Mouse (Mus musculus): ENCODE measurements around the gene Hist1h2bf. TPM values are rescaled to one million over a fixed set of nuclear protein-coding genes. Genes with fewer than 3 reads are reported as not detected.

Hist1h2bf gene
- polyA plus RNA-seq, 1 experiment from 2014 or later: 4.1 TPM

- H3K4me2 ChIP-seq (ENCODE audit: low read depth, low read length): peak overlapping the region; percentile 78
- peaks cover 21% of the 10 kb centered on the region for H3K4me1 ChIP-seq (ENCODE audit: control insufficient read depth, insufficient read depth, low read length)
- WGBS: under 1% methylated on average over 20 of the region's 20 CpGs
- ATAC-seq (ENCODE audit: low read depth): no peak
- peak overlapping the region; percentile 79 for H3K9ac ChIP-seq (ENCODE audit: low read depth, low read length)
- no peaks in the 10 kb centered on the region for H3K27me3 ChIP-seq (replicated peaks; ENCODE audit: control insufficient read depth, insufficient read depth, low read length)
- H3K9me3 ChIP-seq (ENCODE audit: control insufficient read depth, low read length): no peaks in the 10 kb centered on the region
- peak overlapping the region; percentile 99 for H3K27ac ChIP-seq (replicated peaks; ENCODE audit: low read depth, low read length)
- H3K4me3 ChIP-seq (ENCODE audit: low read depth, low read length): peak overlapping the region; percentile 56
- no peaks in the 10 kb centered on the region for H3K36me3 ChIP-seq (ENCODE audit: control insufficient read depth, insufficient read depth, low read length)
- DNase-seq (ENCODE audit: low spot score): peak; percentile 68
Observed at GRCm38 (mm10) chr13:23530181-23530900, 43.7 kb downstream of the Hist1h2bf start.

DNA sequence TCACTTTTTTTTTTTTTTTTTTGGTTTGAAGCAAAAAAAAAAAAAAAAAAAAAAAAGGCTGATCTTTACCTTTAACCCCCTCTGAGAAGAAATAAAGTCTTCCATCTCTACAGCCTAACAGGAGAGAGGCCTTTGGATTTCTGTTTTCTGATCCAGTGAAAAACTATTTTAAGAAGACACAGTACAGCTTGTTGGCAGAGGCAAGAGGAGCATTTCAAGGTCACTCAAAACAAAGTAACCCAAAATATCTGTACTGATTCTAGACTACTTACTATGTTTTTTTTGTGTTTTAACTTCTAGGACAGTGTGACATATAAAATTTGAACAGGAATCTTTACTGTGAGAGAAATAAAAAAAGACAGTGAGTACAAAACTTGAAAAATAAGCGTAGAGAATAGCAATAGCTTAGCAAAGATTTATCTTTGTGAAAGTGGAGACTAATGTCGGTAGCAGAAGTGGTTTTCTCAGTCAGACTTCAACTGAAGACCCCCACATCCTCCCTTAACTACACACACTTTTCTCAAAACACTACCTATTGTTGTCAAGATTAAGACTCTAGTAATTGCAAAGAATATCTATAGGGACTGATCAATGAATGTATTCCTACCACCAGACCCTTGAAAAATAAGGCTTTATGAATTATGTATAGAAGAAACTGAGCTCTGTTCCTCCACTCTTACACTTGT, 44.4 kb downstream of the Hist1h2bf start:
- peaks cover 21% of the 10 kb centered on the region for H3K4me1 ChIP-seq (ENCODE audit: control insufficient read depth, insufficient read depth, low read length)
- H3K36me3 ChIP-seq (ENCODE audit: control insufficient read depth, insufficient read depth, low read length): no peaks in the 10 kb centered on the region
- H3K4me3 ChIP-seq (ENCODE audit: low read depth, low read length): peak overlapping the region; percentile 56
- no peak for ATAC-seq (ENCODE audit: low read depth)
- no peaks in the 10 kb centered on the region for H3K27me3 ChIP-seq (replicated peaks; ENCODE audit: control insufficient read depth, insufficient read depth, low read length)
- no peak for DNase-seq (ENCODE audit: low spot score)
- H3K27ac ChIP-seq (replicated peaks; ENCODE audit: low read depth, low read length): peak overlapping the region; percentile 99
- H3K9me3 ChIP-seq (ENCODE audit: control insufficient read depth, low read length): no peaks in the 10 kb centered on the region
- H3K4me2 ChIP-seq (ENCODE audit: low read depth, low read length): peak overlapping the region; percentile 78
- 25% methylated on average over 2 of the region's 2 CpGs for WGBS
- H3K9ac ChIP-seq (ENCODE audit: low read depth, low read length): peak overlapping the region; percentile 79

DNA sequence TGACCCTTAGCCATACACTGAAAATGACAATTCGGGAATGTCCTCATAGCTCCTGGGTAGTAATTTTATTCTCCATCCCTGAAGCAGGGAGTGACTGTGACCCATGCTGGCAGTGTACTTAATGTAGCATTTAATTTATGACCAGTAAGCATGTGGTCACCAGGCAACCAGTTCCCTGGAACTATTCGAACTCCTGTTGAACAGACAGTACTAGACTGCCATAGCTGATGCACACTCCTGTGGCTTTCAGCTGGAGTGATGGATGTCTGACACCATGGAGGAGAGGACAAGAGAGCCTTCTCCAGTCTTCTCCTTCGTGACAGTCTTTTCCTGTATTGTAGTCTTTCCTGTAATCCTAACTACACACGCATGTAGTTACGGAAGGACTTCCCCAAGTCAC, 45.0 kb downstream of the Hist1h2bf start:
- no peak overlapping the region for H3K27ac ChIP-seq (replicated peaks; ENCODE audit: low read depth, low read length)
- WGBS: 75% methylated on average over 5 of the region's 5 CpGs
- ATAC-seq (ENCODE audit: low read depth) (no peak), DNase-seq (ENCODE audit: low spot score) (no peak)
- H3K4me3 ChIP-seq (ENCODE audit: low read depth, low read length): no peak overlapping the region
- H3K9me3 ChIP-seq (ENCODE audit: control insufficient read depth, low read length): no peaks in the 10 kb centered on the region
- 0 out of 2 replicates have a peak overlapping the region, but pooled peaks have one; percentile 2 for H3K9ac ChIP-seq (ENCODE audit: low read depth, low read length)
- H3K36me3 ChIP-seq (ENCODE audit: control insufficient read depth, insufficient read depth, low read length): no peaks in the 10 kb centered on the region
- H3K4me2 ChIP-seq (ENCODE audit: low read depth, low read length): peak overlapping the region; percentile 78
- no peaks in the 10 kb centered on the region for H3K27me3 ChIP-seq (replicated peaks; ENCODE audit: control insufficient read depth, insufficient read depth, low read length)
- H3K4me1 ChIP-seq (ENCODE audit: control insufficient read depth, insufficient read depth, low read length): peaks cover 21% of the 10 kb centered on the region

DNA sequence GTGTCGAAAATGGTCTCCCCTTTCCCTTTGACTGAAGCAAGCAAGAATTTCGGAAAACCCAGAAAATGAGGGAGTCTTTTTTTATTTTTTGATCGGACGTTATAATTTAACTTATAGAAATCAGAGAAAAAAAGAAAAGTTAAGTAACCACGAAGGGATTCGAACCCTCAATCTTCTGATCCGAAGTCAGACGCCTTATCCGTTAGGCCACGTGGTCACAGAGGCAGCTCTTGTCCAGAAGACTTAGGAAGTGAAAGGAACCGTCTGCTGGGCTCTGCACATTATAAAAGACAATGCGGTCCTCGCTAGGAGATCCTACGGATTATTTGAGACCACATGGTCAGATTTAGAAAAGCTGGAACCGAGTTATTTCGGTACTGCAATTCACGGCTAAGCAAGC, 47.7 kb downstream of the Hist1h2bf start:
- Histone ChIP-seq H3K27me3 (replicated peaks; ENCODE audit: control insufficient read depth, insufficient read depth, low read length) (no peaks in the 10 kb centered on the region), H3K27ac (replicated peaks; ENCODE audit: low read depth, low read length) (peak overlapping the region; percentile 66; the same call in 1 of the 2 replicates), H3K9me3 (ENCODE audit: control insufficient read depth, low read length) (no peaks in the 10 kb centered on the region), H3K9ac (ENCODE audit: low read depth, low read length) (peak overlapping the region; percentile 52), H3K4me3 (ENCODE audit: low read depth, low read length) (peak overlapping the region; percentile 41), H3K36me3 (ENCODE audit: control insufficient read depth, insufficient read depth, low read length) (no peaks in the 10 kb centered on the region), H3K4me1 (ENCODE audit: control insufficient read depth, insufficient read depth, low read length) (peaks cover 7% of the 10 kb centered on the region; the same call in 1 of the 2 replicates), H3K4me2 (ENCODE audit: low read depth, low read length) (peak overlapping the region; percentile 55)
- under 1% methylated on average over 17 of the region's 17 CpGs for WGBS
- DNase-seq (ENCODE audit: low spot score) (peak; percentile 94), ATAC-seq (ENCODE audit: low read depth) (peak; percentile 53; the same call in 1 of the 2 replicates)

- ATAC-seq (ENCODE audit: low read depth): no peak
- peak overlapping the region; percentile 38; the same call in 1 of the 2 replicates for H3K9ac ChIP-seq (ENCODE audit: low read depth, low read length)
- H3K27me3 ChIP-seq (replicated peaks; ENCODE audit: control insufficient read depth, insufficient read depth, low read length): no peaks in the 10 kb centered on the region
- WGBS: 2% methylated on average over 10 of the region's 10 CpGs
- DNase-seq (ENCODE audit: low spot score): no peak
- peak overlapping the region; percentile 41 for H3K4me3 ChIP-seq (ENCODE audit: low read depth, low read length)
- no peak overlapping the region for H3K27ac ChIP-seq (replicated peaks; ENCODE audit: low read depth, low read length)
- H3K9me3 ChIP-seq (ENCODE audit: control insufficient read depth, low read length): no peaks in the 10 kb centered on the region
- peaks cover 7% of the 10 kb centered on the region; the same call in 1 of the 2 replicates for H3K4me1 ChIP-seq (ENCODE audit: control insufficient read depth, insufficient read depth, low read length)
- no peaks in the 10 kb centered on the region for H3K36me3 ChIP-seq (ENCODE audit: control insufficient read depth, insufficient read depth, low read length)
- peak overlapping the region; percentile 55 for H3K4me2 ChIP-seq (ENCODE audit: low read depth, low read length)
Observed at GRCm38 (mm10) chr13:23525901-23526300, 48.1 kb downstream of the Hist1h2bf start.

- Histone ChIP-seq H3K4me1 (ENCODE audit: control insufficient read depth, insufficient read depth, low read length) (peaks cover 7% of the 10 kb centered on the region; the same call in 1 of the 2 replicates), H3K4me2 (ENCODE audit: low read depth, low read length) (no peak overlapping the region), H3K9ac (ENCODE audit: low read depth, low read length) (no peak overlapping the region), H3K27ac (replicated peaks; ENCODE audit: low read depth, low read length) (no peak overlapping the region), H3K36me3 (ENCODE audit: control insufficient read depth, insufficient read depth, low read length) (no peaks in the 10 kb centered on the region), H3K4me3 (ENCODE audit: low read depth, low read length) (no peak overlapping the region), H3K27me3 (replicated peaks; ENCODE audit: control insufficient read depth, insufficient read depth, low read length) (no peaks in the 10 kb centered on the region), H3K9me3 (ENCODE audit: control insufficient read depth, low read length) (no peaks in the 10 kb centered on the region)
- peak; percentile 86 for DNase-seq (ENCODE audit: low spot score)
- WGBS: 12% methylated on average over 5 of the region's 5 CpGs
- ATAC-seq (ENCODE audit: low read depth): no peak
Observed at GRCm38 (mm10) chr13:23524654-23525053, 49.3 kb downstream of the Hist1h2bf start.

- ATAC-seq (ENCODE audit: low read depth) (no peak), DNase-seq (ENCODE audit: low spot score) (no peak)
- H3K4me2 ChIP-seq (ENCODE audit: low read depth, low read length): no peak overlapping the region
- no peaks in the 10 kb centered on the region for H3K27me3 ChIP-seq (replicated peaks; ENCODE audit: control insufficient read depth, insufficient read depth, low read length)
- WGBS: 55% methylated on average over 5 of the region's 5 CpGs
- no peaks in the 10 kb centered on the region for H3K9me3 ChIP-seq (ENCODE audit: control insufficient read depth, low read length)
- H3K9ac ChIP-seq (ENCODE audit: low read depth, low read length): no peak overlapping the region
- no peak overlapping the region for H3K27ac ChIP-seq (replicated peaks; ENCODE audit: low read depth, low read length)
- H3K4me3 ChIP-seq (ENCODE audit: low read depth, low read length): no peak overlapping the region
- no peaks in the 10 kb centered on the region for H3K36me3 ChIP-seq (ENCODE audit: control insufficient read depth, insufficient read depth, low read length)
- peaks cover 5% of the 10 kb centered on the region; the same call in 1 of the 2 replicates for H3K4me1 ChIP-seq (ENCODE audit: control insufficient read depth, insufficient read depth, low read length)
Observed at GRCm38 (mm10) chr13:23523976-23524375, 50.0 kb downstream of the Hist1h2bf start.
